ENCODE assay signal across 16 mouse cellular contexts in genomic region chr6:24619285-24620045, GRCm38 (mm10). TPM values are rescaled to one million over a fixed set of nuclear protein-coding genes. Genes with fewer than 3 reads are reported as not detected.
A peak's percentile ranks its signal among the peaks of the same experiment; 100 is the strongest.
DNase-seq lines count a peak whose midpoint lies in the region; ATAC-seq and TF ChIP-seq lines count a peak whose summit lies in the region.
"Had no signal": no experiment of that assay in that cellular context is flagged by ENCODE, and none has a peak within 500 bp of the region (broad histone marks: within the 10 kb centered on the region; RNA-seq: fewer than 3 reads in every experiment).

No protein-coding gene starts in this region.

- TF ChIP-seq EP300 in heart, postnatal 0 days (IDR thresholded peaks at IDR 0.05; ENCODE audit: low read depth), result no peak

- H3K4me2 ChIP-seq in heart, postnatal 0 days (ENCODE audit: low read depth, low read length), result no peak overlapping the region
- no peak overlapping the region for H3K4me2 ChIP-seq in lung, embryonic 15.5 days
- H3K4me2 ChIP-seq in hindbrain, embryonic 14.5 days (replicated peaks), result no peak overlapping the region
- no peak overlapping the region for H3K4me2 ChIP-seq in midbrain, embryonic 15.5 days

- 62% methylated on average over 6 of the region's 6 CpGs for WGBS in heart, postnatal 0 days
- WGBS in lung, embryonic 15.5 days, result 49% methylated on average over 6 of the region's 6 CpGs
- 75% methylated on average over 6 of the region's 6 CpGs for WGBS in hindbrain, embryonic 14.5 days
- WGBS in midbrain, embryonic 15.5 days, result 76% methylated on average over 6 of the region's 6 CpGs

- H3K36me3 ChIP-seq in heart, postnatal 0 days (replicated peaks; ENCODE audit: control insufficient read depth, insufficient read depth, low read length), result peaks cover 57% of the 10 kb centered on the region
- peaks cover 43% of the 10 kb centered on the region for H3K36me3 ChIP-seq in lung, embryonic 15.5 days
- peaks cover 63% of the 10 kb centered on the region for H3K36me3 ChIP-seq in hindbrain, embryonic 14.5 days (replicated peaks; ENCODE audit: control insufficient read depth, insufficient read depth)
- peaks cover 18% of the 10 kb centered on the region; the same call in 1 of the 2 replicates for H3K36me3 ChIP-seq in midbrain, embryonic 15.5 days (replicated peaks)

- no peaks in the 10 kb centered on the region for H3K4me1 ChIP-seq in heart, postnatal 0 days (ENCODE audit: control insufficient read depth, insufficient read depth)
- H3K4me1 ChIP-seq in lung, embryonic 15.5 days, result no peaks in the 10 kb centered on the region
- no peaks in the 10 kb centered on the region for H3K4me1 ChIP-seq in hindbrain, embryonic 14.5 days (replicated peaks; ENCODE audit: control insufficient read depth, insufficient read depth, low read length)
- no peaks in the 10 kb centered on the region for H3K4me1 ChIP-seq in midbrain, embryonic 15.5 days

- no peaks in the 10 kb centered on the region for H3K27me3 ChIP-seq in heart, postnatal 0 days (ENCODE audit: control insufficient read depth, insufficient read depth, low read length)
- no peaks in the 10 kb centered on the region for H3K27me3 ChIP-seq in lung, embryonic 15.5 days
- no peaks in the 10 kb centered on the region for H3K27me3 ChIP-seq in hindbrain, embryonic 14.5 days (ENCODE audit: control insufficient read depth, insufficient read depth, low read length)
- no peaks in the 10 kb centered on the region for H3K27me3 ChIP-seq in midbrain, embryonic 15.5 days (replicated peaks)

- no peak for DNase-seq in heart, postnatal 0 days (ENCODE audit: low spot score)
- no peak for DNase-seq in heart, adult 9 months (ENCODE audit: low spot score in 2 of 2)
- no peak for DNase-seq in lung, postnatal 14 days
- DNase-seq in hindbrain, embryonic 14.5 days (ENCODE audit: low spot score), result no peak
- DNase-seq in gastrocnemius, adult 8-10 months (ENCODE audit: low spot score in 2 of 2), result no peak
- DNase-seq: cerebellum, adult 11-12 months; gastrocnemius, postnatal 10 days; heart, postnatal 36 days; kidney, postnatal 14 days; left cerebral cortex, postnatal 4 days; lung, postnatal 36 days had no signal

- H3K27ac ChIP-seq in heart, postnatal 0 days (ENCODE audit: low read depth), result no peak overlapping the region
- H3K27ac ChIP-seq in lung, embryonic 15.5 days, result no peak overlapping the region
- no peak overlapping the region for H3K27ac ChIP-seq in hindbrain, embryonic 14.5 days
- no peak overlapping the region for H3K27ac ChIP-seq in midbrain, embryonic 15.5 days

- no peak for TF ChIP-seq CTCF in heart, postnatal 0 days (IDR thresholded peaks at IDR 0.05; ENCODE audit: low read depth)

- H3K4me3 ChIP-seq in heart, postnatal 0 days (ENCODE audit: low read depth, low read length), result no peak overlapping the region
- H3K4me3 ChIP-seq in lung, embryonic 15.5 days, result no peak overlapping the region
- H3K4me3 ChIP-seq in hindbrain, embryonic 14.5 days (replicated peaks; ENCODE audit: low read length), result no peak overlapping the region
- no peak overlapping the region for H3K4me3 ChIP-seq in midbrain, embryonic 15.5 days
- H3K4me3 ChIP-seq: erythroblast, embryonic 14.5 days had no signal

- H3K9ac ChIP-seq in heart, postnatal 0 days (replicated peaks; ENCODE audit: low read depth, low read length), result no peak overlapping the region
- H3K9ac ChIP-seq in lung, embryonic 15.5 days, result no peak overlapping the region
- H3K9ac ChIP-seq in hindbrain, embryonic 14.5 days, result no peak overlapping the region
- H3K9ac ChIP-seq in midbrain, embryonic 15.5 days, result no peak overlapping the region

- H3K9me3 ChIP-seq in heart, postnatal 0 days (replicated peaks; ENCODE audit: control insufficient read depth, low read length), result no peaks in the 10 kb centered on the region
- H3K9me3 ChIP-seq in lung, embryonic 15.5 days, result no peaks in the 10 kb centered on the region
- H3K9me3 ChIP-seq in hindbrain, embryonic 14.5 days (ENCODE audit: control insufficient read depth, low read length), result no peaks in the 10 kb centered on the region
- H3K9me3 ChIP-seq in midbrain, embryonic 15.5 days, result no peaks in the 10 kb centered on the region

- ATAC-seq in heart, postnatal 0 days (ENCODE audit: insufficient read depth, low read depth), result peak; percentile 27; the same call in 1 of the 2 replicates
- peak; percentile 64 for ATAC-seq in lung, embryonic 15.5 days (ENCODE audit: borderline replicate concordance, extremely low read depth, low FRiP score, low TSS enrichment)
- peak; percentile 48 for ATAC-seq in hindbrain, embryonic 14.5 days (ENCODE audit: low FRiP score)
- ATAC-seq in midbrain, embryonic 15.5 days (replicated peaks), result peak; percentile 70; the same call in 1 of the 2 replicates
- ATAC-seq: CD4-positive, CD25-positive, alpha-beta regulatory T cell, adult 4 months had no signal

RNA-seq across cellular contexts. Expression of gene Lmod2, which starts 21.9 kb away (rescaled TPM):
- total RNA-seq in heart, postnatal 0 days (2014; rRNA removed; ENCODE audit: low replicate concordance), result 51.9 and 68.1 TPM in 2 replicates
- polyA plus RNA-seq in heart, postnatal 0 days (2015; fragmentation: Nextera tagmentation; extraction: Ambion mirVana), result 62.2 and 70.3 TPM in 2 replicates
- 1.0 and 1.8 TPM in 2 replicates for polyA plus RNA-seq in lung, embryonic 15.5 days (2015; fragmentation: Nextera tagmentation; extraction: Ambion mirVana)
- polyA plus RNA-seq in hindbrain, embryonic 14.5 days (2014; fragmentation: Nextera tagmentation; extraction: Ambion mirVana), result not detected in 2 replicates
- not detected in 2 replicates for polyA plus RNA-seq in midbrain, embryonic 15.5 days (2015; fragmentation: Nextera tagmentation; extraction: Ambion mirVana)
- 100 to 1,000 TPM; 142 to 191 (median 167) TPM for total RNA-seq in gastrocnemius, adult 8-10 months (2022)
- total RNA-seq: layer of hippocampus, postnatal 14 days; left cerebral cortex, postnatal 4 days had no signal
- polyA plus RNA-seq: CD4-positive, CD25-positive, alpha-beta regulatory T cell, adult 4 months; erythroblast, embryonic 14.5 days had no signal

RNA-seq across cellular contexts. Expression of gene Wasl, which starts 45.3 kb away (rescaled TPM):
- total RNA-seq in heart, postnatal 0 days (2014; rRNA removed; ENCODE audit: low replicate concordance), result 19.0 and 19.2 TPM in 2 replicates
- 49.0 and 53.0 TPM in 2 replicates for polyA plus RNA-seq in heart, postnatal 0 days (2015; fragmentation: Nextera tagmentation; extraction: Ambion mirVana)
- 67.3 and 68.5 TPM in 2 replicates for polyA plus RNA-seq in lung, embryonic 15.5 days (2015; fragmentation: Nextera tagmentation; extraction: Ambion mirVana)
- 47.0 and 48.4 TPM in 2 replicates for polyA plus RNA-seq in hindbrain, embryonic 14.5 days (2014; fragmentation: Nextera tagmentation; extraction: Ambion mirVana)
- polyA plus RNA-seq in midbrain, embryonic 15.5 days (2015; fragmentation: Nextera tagmentation; extraction: Ambion mirVana), result 65.6 and 69.7 TPM in 2 replicates
- 10 to 100 TPM; 11.5 to 15.7 (median 15.4) TPM for total RNA-seq in gastrocnemius, adult 8-10 months (2022)

Comparison
In these comparisons a context has a peak if more than half of its experiments do, and no peak if none do; other contexts are left out.
1. RNA of gene Lmod2, which starts 21.9 kb away (polyA plus RNA-seq): 62.2 to 70.3 TPM in heart, postnatal 0 days; 1.0 to 1.8 TPM in lung, embryonic 15.5 days, not detected in hindbrain, embryonic 14.5 days and not detected in midbrain, embryonic 15.5 days; every median in the first group is over 10 times any median in the second.
2. Peak in every context shown above with its lines, with median percentiles within 50 percentile points of each other: ATAC-seq.